Mouse (Mus musculus) MEL (cell line): ENCODE results near the gene Lmod1. TPM values are rescaled to one million over a fixed set of nuclear protein-coding genes. Genes with fewer than 3 reads are reported as not detected.
A peak's percentile ranks its signal among the peaks of the same experiment; 100 is the strongest.

Experiments used
- DNase-seq: peaks from one replicate; pipeline ENCODE4 v3.0.0; 2011; ENCODE audit warnings: low read depth, low spot score
- H3K27ac ChIP-seq: 2 replicates; pipeline ENCODE4 v1.5.1; 2012; ENCODE audit warnings: low read depth, mild to moderate bottlenecking, control low read depth, low read length, moderate library complexity; ENCODE audit not compliant: control insufficient read depth
- H3K27me3 ChIP-seq, 2 experiments: fragments of 150-350 bp in 1 of 2; sonication (generic) in 1 of 2; 2 replicates each; pipeline ENCODE4 v1.6.1; 2012; ENCODE audit warnings: low read length in 2 of 2, mild to moderate bottlenecking in 2 of 2, improper control_type of control experiment in 1 of 2, moderate library complexity in 1 of 2; ENCODE audit not compliant: insufficient read depth in 2 of 2, control insufficient read depth in 1 of 2
- H3K36me3 ChIP-seq, 2 experiments: 2 replicates each; pipeline ENCODE4 v1.6.1; 2012 to 2014; ENCODE audit warnings: low read length in 2 of 2, improper control_type of control experiment in 1 of 2, inconsistent platforms in 1 of 2, mild to moderate bottlenecking in 1 of 2; ENCODE audit not compliant: insufficient read depth in 2 of 2, control insufficient read depth in 1 of 2
- H3K4me1 ChIP-seq, 2 experiments: fragments of 150-350 bp in 1 of 2; sonication (generic) in 1 of 2; 2 replicates each; pipeline ENCODE4 v1.6.1; 2012; ENCODE audit warnings: low read length in 2 of 2, improper control_type of control experiment in 1 of 2, mild to moderate bottlenecking in 1 of 2; ENCODE audit not compliant: insufficient read depth in 2 of 2, control insufficient read depth in 1 of 2
- H3K4me3 ChIP-seq, 2 experiments: fragments of 150-350 bp in 1 of 2; sonication (generic) in 1 of 2; 2 replicates each; pipeline ENCODE4 v1.5.1; 2012; ENCODE audit warnings: low read depth in 2 of 2, low read length in 2 of 2, mild to moderate bottlenecking in 2 of 2, moderate library complexity in 2 of 2, control low read depth in 1 of 2, improper control_type of control experiment in 1 of 2; ENCODE audit not compliant: control insufficient read depth in 1 of 2, insufficient read depth in 1 of 2
- H3K79me2 ChIP-seq: 2 replicates; pipeline ENCODE4 v1.6.1; 2012; ENCODE audit warnings: mild to moderate bottlenecking, low read length, moderate library complexity; ENCODE audit not compliant: control insufficient read depth, poor library complexity, insufficient read depth
- H3K9ac ChIP-seq: 2 replicates; pipeline ENCODE4 v1.6.1; 2012; ENCODE audit warnings: low read depth, mild to moderate bottlenecking, control low read depth, low read length, moderate library complexity; ENCODE audit not compliant: control insufficient read depth, poor library complexity, severe bottlenecking
- H3K9me3 ChIP-seq: fragments of 150-350 bp; sonication (generic); replicated peaks from 2 replicates; pipeline ENCODE4 v1.6.1; 2012; ENCODE audit warnings: mild to moderate bottlenecking, low read length, improper control_type of control experiment, moderate library complexity; ENCODE audit not compliant: insufficient read depth
- BHLHE40 ChIP-seq: IDR thresholded peaks from 2 replicates; pipeline ENCODE4 v1.6.1; 2012; ENCODE audit warnings: low read depth, mild to moderate bottlenecking, inconsistent platforms, low read length, improper control_type of control experiment, borderline replicate concordance
- CHD1 ChIP-seq: IDR thresholded peaks from 2 replicates; pipeline ENCODE4 v1.6.1; 2012; ENCODE audit warnings: low read depth, mild to moderate bottlenecking, inconsistent platforms, low read length, improper control_type of control experiment
- CHD2 ChIP-seq: IDR thresholded peaks from 2 replicates; pipeline ENCODE4 v1.6.1; 2011; ENCODE audit warnings: low read length, improper control_type of control experiment
- CTCF ChIP-seq, 3 experiments: IDR thresholded peaks in 2 of 3; conservative IDR thresholded peaks in 1 of 3; 2 replicates each; pipeline ENCODE4 v1.5.1; 2011 to 2012; ENCODE audit warnings: low read length in 3 of 3, low read depth in 2 of 3, mild to moderate bottlenecking in 2 of 3, improper control_type of control experiment in 1 of 3, inconsistent platforms in 1 of 3, mixed read lengths in 1 of 3, moderate library complexity in 1 of 3; ENCODE audit not compliant: control insufficient read depth in 1 of 3, insufficient read depth in 1 of 3, poor library complexity in 1 of 3, severe bottlenecking in 1 of 3
- E2F4 ChIP-seq: IDR thresholded peaks from 2 replicates; pipeline ENCODE4 v1.6.1; 2011; ENCODE audit warnings: low read depth, low read length, improper control_type of control experiment, borderline replicate concordance
- GATA1 ChIP-seq: IDR thresholded peaks from 2 replicates; pipeline ENCODE4 v1.6.1; 2011; ENCODE audit warnings: low read depth, low read length, improper control_type of control experiment
- HCFC1 ChIP-seq: IDR thresholded peaks from 2 replicates; pipeline ENCODE4 v1.6.1; 2012; ENCODE audit warnings: low read depth, mild to moderate bottlenecking, inconsistent platforms, low read length, improper control_type of control experiment, moderate library complexity
- KAT2A ChIP-seq: conservative IDR thresholded peaks from 2 replicates; pipeline ENCODE4 v1.6.1; 2012; ENCODE audit warnings: low read depth, low read length, improper control_type of control experiment, inconsistent platforms
- MAZ ChIP-seq: IDR thresholded peaks from 2 replicates; pipeline ENCODE4 v1.6.1; 2012; ENCODE audit warnings: low read depth, mild to moderate bottlenecking, inconsistent platforms, low read length, improper control_type of control experiment
- MXI1 ChIP-seq: IDR thresholded peaks from 2 replicates; pipeline ENCODE4 v1.6.1; 2011; ENCODE audit warnings: mild to moderate bottlenecking, low read depth, low read length, improper control_type of control experiment
- MYC ChIP-seq: IDR thresholded peaks from 2 replicates; pipeline ENCODE4 v1.6.1; 2011; ENCODE audit warnings: low read depth, mild to moderate bottlenecking, low read length, improper control_type of control experiment, moderate library complexity
- NELFE ChIP-seq: IDR thresholded peaks from 2 replicates; pipeline ENCODE4 v1.6.1; 2011; ENCODE audit warnings: low read depth, low read length, improper control_type of control experiment
- NRF1 ChIP-seq: IDR thresholded peaks from 2 replicates; pipeline ENCODE4 v1.6.1; 2014; ENCODE audit warnings: low read depth, mild to moderate bottlenecking, inconsistent platforms, low read length, improper control_type of control experiment, moderate library complexity; ENCODE audit not compliant: poor library complexity, insufficient read depth, severe bottlenecking
- POLR2AphosphoS2 ChIP-seq: IDR thresholded peaks from 2 replicates; pipeline ENCODE4 v1.6.1; 2011; ENCODE audit warnings: low read length, improper control_type of control experiment
- POLR2AphosphoS5 ChIP-seq: IDR thresholded peaks from 2 replicates; pipeline ENCODE4 v1.6.1; 2012; ENCODE audit warnings: low read depth, borderline replicate concordance, mild to moderate bottlenecking, inconsistent platforms, low read length, moderate library complexity, mixed read lengths
- RCOR1 ChIP-seq: IDR thresholded peaks from 2 replicates; pipeline ENCODE4 v1.6.1; 2012; ENCODE audit warnings: low read depth, mild to moderate bottlenecking, inconsistent platforms, low read length, improper control_type of control experiment
- SIN3A ChIP-seq: IDR thresholded peaks from 2 replicates; pipeline ENCODE4 v1.6.1; 2012; ENCODE audit warnings: low read length, improper control_type of control experiment, inconsistent platforms
- SMC3 ChIP-seq: IDR thresholded peaks from 2 replicates; pipeline ENCODE4 v1.6.1; 2011; ENCODE audit warnings: low read depth, low read length, improper control_type of control experiment
- TAL1 ChIP-seq: IDR thresholded peaks from 2 replicates; pipeline ENCODE4 v1.6.1; 2012; ENCODE audit warnings: mild to moderate bottlenecking, inconsistent platforms, low read length, moderate library complexity, mixed read lengths
- TCF12 ChIP-seq: IDR thresholded peaks from 2 replicates; pipeline ENCODE4 v1.6.1; 2014; ENCODE audit warnings: low read depth, mild to moderate bottlenecking, inconsistent platforms, low read length, improper control_type of control experiment, moderate library complexity
- UBTF ChIP-seq: IDR thresholded peaks from 2 replicates; pipeline ENCODE4 v1.6.1; 2012; ENCODE audit warnings: low read depth, mild to moderate bottlenecking, inconsistent platforms, low read length, improper control_type of control experiment, moderate library complexity, borderline replicate concordance; ENCODE audit not compliant: insufficient read depth
- USF1 ChIP-seq: IDR thresholded peaks from 2 replicates; pipeline ENCODE4 v1.6.1; 2014; ENCODE audit warnings: low read depth, mild to moderate bottlenecking, inconsistent platforms, low read length, improper control_type of control experiment, moderate library complexity
- USF2 ChIP-seq, 2 experiments: IDR thresholded peaks; 2 replicates each; pipeline ENCODE4 v1.6.1; 2011 to 2012; ENCODE audit warnings: improper control_type of control experiment in 2 of 2, low read length in 2 of 2, borderline replicate concordance in 1 of 2, inconsistent platforms in 1 of 2, low read depth in 1 of 2, mild to moderate bottlenecking in 1 of 2; ENCODE audit not compliant: insufficient read depth in 1 of 2
- ZC3H11A ChIP-seq: IDR thresholded peaks from 2 replicates; pipeline ENCODE4 v1.6.1; 2012; ENCODE audit warnings: low read depth, mild to moderate bottlenecking, inconsistent platforms, low read length, improper control_type of control experiment
- ZMIZ1 ChIP-seq: IDR thresholded peaks from 2 replicates; pipeline ENCODE4 v1.6.1; 2012; ENCODE audit warnings: low read depth, mild to moderate bottlenecking, inconsistent platforms, low read length, improper control_type of control experiment, moderate library complexity
- ZNF384 ChIP-seq: IDR thresholded peaks from 2 replicates; pipeline ENCODE4 v1.6.1; 2012; ENCODE audit warnings: low read depth, mild to moderate bottlenecking, inconsistent platforms, low read length, improper control_type of control experiment
- polyA plus RNA-seq, 2 experiments: library from polyadenylated mRNA; stranded (reverse) in 1 of 2; unstranded in 1 of 2; fragments of >175 nt in 1 of 2; fragments of >200 nt in 1 of 2; gene quantifications; 2 replicates each; pipeline versions ENCODE4 v1.2.1 to v1.2.4; 2012; ENCODE audit warnings: low replicate concordance in 2 of 2, low read depth in 1 of 2; ENCODE audit not compliant: insufficient read length in 2 of 2, insufficient read depth in 1 of 2, missing spikeins in 1 of 2
- total RNA-seq: library from RNA; depleted of rRNA; stranded (reverse); fragments of 300-350 nt; gene quantifications from 2 replicates; pipeline ENCODE4 v1.2.3, GENCODE M21; 2012

The Lmod1 gene
- total and polyA plus RNA-seq, 3 experiments, result not detected

DNA sequence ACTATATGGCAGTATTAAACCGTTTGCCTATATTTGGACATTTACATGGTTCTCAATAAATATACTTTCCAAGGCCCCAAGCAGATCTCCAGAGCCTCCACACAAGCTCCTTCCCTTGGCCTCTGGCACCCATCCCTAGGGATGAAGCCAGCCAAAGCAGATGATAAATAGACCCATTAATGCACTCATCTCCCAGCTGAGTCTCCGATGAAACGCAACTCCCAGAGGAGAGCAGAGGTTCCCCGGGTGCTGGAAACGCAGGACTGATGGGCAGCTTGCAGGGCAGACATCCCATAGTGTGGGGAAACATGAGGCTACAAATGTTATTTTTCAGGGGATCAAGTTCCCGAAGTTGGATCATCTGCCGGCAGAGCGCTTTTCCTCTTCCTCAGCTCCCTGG, 17.3 kb downstream of the Lmod1 start:
- Histone ChIP-seq H3K4me3 (no peak overlapping the region), H3K27me3 (peaks cover 0 to 5% of the 10 kb centered on the region in 2 experiments; a peak in 3 of 4 replicates), H3K9me3 (no peaks in the 10 kb centered on the region), H3K9ac (no peak overlapping the region), H3K4me1 (no peaks in the 10 kb centered on the region; a peak in 1 of 4 replicates), H3K79me2 (no peaks in the 10 kb centered on the region), H3K27ac (no peak overlapping the region), H3K36me3 (no peaks in the 10 kb centered on the region)
- TF ChIP-seq NELFE (no peak), TCF12 (no peak), POLR2AphosphoS5 (no peak), ZC3H11A (no peak), UBTF (no peak), USF1 (no peak), BHLHE40 (no peak), ZNF384 (no peak)
- no peak for DNase-seq

DNA sequence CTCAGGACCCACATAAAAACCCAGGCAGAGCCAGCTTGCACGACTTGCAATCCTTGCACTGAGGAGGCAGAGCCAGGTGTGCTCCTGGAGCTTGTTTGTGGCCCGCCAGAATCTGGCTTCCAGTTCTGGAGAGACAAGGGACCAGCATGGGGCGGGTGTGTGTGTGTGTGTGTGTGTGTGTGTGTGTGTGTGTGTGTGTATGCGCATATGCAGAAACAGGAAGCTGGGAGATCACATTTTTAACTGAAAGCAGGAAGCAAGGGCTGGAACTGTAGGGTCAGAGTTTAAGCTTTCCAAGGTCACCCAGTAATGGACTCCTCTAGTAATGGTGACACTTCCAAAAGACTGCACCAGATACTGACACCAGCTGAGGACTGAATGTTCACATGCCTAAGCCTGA, 19.4 kb downstream of the Lmod1 start:
- no peaks in the 10 kb centered on the region for H3K79me2 ChIP-seq
- no peak overlapping the region for H3K4me3 ChIP-seq
- H3K9me3 ChIP-seq, result no peaks in the 10 kb centered on the region
- no peak for TF ChIP-seq HCFC1
- TF ChIP-seq USF1, result no peak
- no peak for TF ChIP-seq CTCF (IDR thresholded peaks at IDR 0.05 in 2 of 3, conservative IDR thresholded peaks at IDR 0.05 in 1 of 3; ENCODE audit: control insufficient read depth in 1 of 3, insufficient read depth in 1 of 3, low read depth in 2 of 3, low read length in 3 of 3, poor library complexity in 1 of 3, severe bottlenecking in 1 of 3)
- TF ChIP-seq POLR2AphosphoS5, result no peak
- no peak for TF ChIP-seq MXI1
- peaks cover 0 to 5% of the 10 kb centered on the region in 2 experiments; a peak in 3 of 4 replicates for H3K27me3 ChIP-seq
- H3K36me3 ChIP-seq, result no peaks in the 10 kb centered on the region
- no peak overlapping the region for H3K27ac ChIP-seq
- no peaks in the 10 kb centered on the region; a peak in 1 of 4 replicates for H3K4me1 ChIP-seq
- no peak overlapping the region for H3K9ac ChIP-seq
- DNase-seq, result peak; percentile 50

DNA sequence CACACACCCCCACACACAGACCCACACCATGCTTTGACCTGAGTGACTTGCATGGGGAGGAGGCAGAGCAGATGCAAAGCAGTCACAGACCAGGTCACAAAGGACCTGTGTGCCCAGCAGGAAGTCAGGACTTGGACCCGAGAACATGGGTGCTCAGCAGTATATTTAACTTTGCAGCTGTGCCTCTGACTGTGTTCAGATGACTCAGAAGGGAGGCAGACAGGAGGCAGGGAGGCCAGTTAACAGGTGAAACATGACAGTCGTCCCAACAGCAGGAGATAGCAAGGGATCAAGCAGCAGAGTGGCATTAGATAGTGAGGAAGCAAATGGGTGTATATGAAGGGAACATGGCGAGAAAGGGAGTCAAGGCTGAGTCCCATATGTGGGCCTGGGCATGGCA, 22.3 kb downstream of the Lmod1 start:
- Histone ChIP-seq H3K4me3 (no peak overlapping the region), H3K36me3 (no peaks in the 10 kb centered on the region), H3K27me3 (peaks cover 2 to 6% of the 10 kb centered on the region in 2 experiments; a peak in 3 of 4 replicates), H3K79me2 (no peaks in the 10 kb centered on the region), H3K9me3 (no peaks in the 10 kb centered on the region), H3K4me1 (no peaks in the 10 kb centered on the region; a peak in 1 of 4 replicates), H3K27ac (no peak overlapping the region), H3K9ac (no peak overlapping the region)
- TF ChIP-seq ZNF384, result no peak
- no peak for TF ChIP-seq TAL1
- TF ChIP-seq ZMIZ1, result no peak
- no peak for TF ChIP-seq USF2 (IDR thresholded peaks at IDR 0.05; ENCODE audit: borderline replicate concordance in 1 of 2, insufficient read depth in 1 of 2, low read depth in 1 of 2, low read length in 2 of 2)
- TF ChIP-seq SIN3A, result no peak
- TF ChIP-seq HCFC1, result no peak
- TF ChIP-seq MYC, result no peak
- no peak for TF ChIP-seq POLR2AphosphoS2
- TF ChIP-seq CHD2, result no peak
- TF ChIP-seq GATA1, result no peak
- no peak for TF ChIP-seq MAZ
- TF ChIP-seq RCOR1, result no peak
- TF ChIP-seq KAT2A, result no peak
- TF ChIP-seq CTCF (IDR thresholded peaks at IDR 0.05 in 2 of 3, conservative IDR thresholded peaks at IDR 0.05 in 1 of 3; ENCODE audit: control insufficient read depth in 1 of 3, insufficient read depth in 1 of 3, low read depth in 2 of 3, low read length in 3 of 3, poor library complexity in 1 of 3, severe bottlenecking in 1 of 3), result no peak
- TF ChIP-seq POLR2AphosphoS5, result no peak
- TF ChIP-seq SMC3, result no peak
- no peak for TF ChIP-seq CHD1
- TF ChIP-seq E2F4, result no peak
- no peak for TF ChIP-seq NRF1
- no peak for DNase-seq
